Mouse (Mus musculus) embryonic facial prominence, embryonic 14.5 days (tissue): ENCODE data around the gene Acnat2. TPM values are rescaled to one million over a fixed set of nuclear protein-coding genes. Genes with fewer than 3 reads are reported as not detected.
A peak's percentile ranks its signal among the peaks of the same experiment; 100 is the strongest.
"Not testable (repeated sequence)": the region's sequence is repeated elsewhere in the genome, so short reads cannot be mapped to it uniquely, and the experiment has no call there.

ENCODE experiments used
- ATAC-seq: fragments of 200-750 bp; cut with Nextera tagmentation; 2 replicates; pipeline ENCODE4 v1.8.0; 2017; ENCODE audit warnings: low read depth, moderate number of reproducible peaks, moderate TSS enrichment
- DNase-seq: peaks from one replicate; pipeline ENCODE4 v3.0.0-alpha.2; 2015; ENCODE audit warnings: low spot score
- H3K27ac ChIP-seq: fragments of 300-500 bp; sonication (generic); replicated peaks from 2 replicates; pipeline ENCODE4 v1.5.1; 2014; ENCODE audit warnings: low read depth, mild to moderate bottlenecking, low read length, moderate library complexity
- H3K27me3 ChIP-seq: fragments of 300-500 bp; sonication (generic); replicated peaks from 2 replicates; pipeline ENCODE4 v1.6.1; 2014; ENCODE audit warnings: low read length; ENCODE audit not compliant: control insufficient read depth, insufficient read depth
- H3K36me3 ChIP-seq: fragments of 300-500 bp; sonication (generic); 2 replicates; pipeline ENCODE4 v1.6.1; 2014; ENCODE audit warnings: low read length, mixed read lengths; ENCODE audit not compliant: control insufficient read depth, insufficient read depth
- H3K4me1 ChIP-seq: fragments of 300-500 bp; sonication (generic); 2 replicates; pipeline ENCODE4 v1.6.1; 2014; ENCODE audit warnings: antibody characterized with exemption, low read length; ENCODE audit not compliant: control insufficient read depth, insufficient read depth
- H3K4me2 ChIP-seq: fragments of 300-500 bp; sonication (generic); 2 replicates; pipeline ENCODE4 v1.6.1; 2014; ENCODE audit warnings: low read depth, mild to moderate bottlenecking, low read length, moderate library complexity, mixed read lengths
- H3K4me3 ChIP-seq: fragments of 300-500 bp; sonication (generic); 2 replicates; pipeline ENCODE4 v1.5.1; 2014; ENCODE audit warnings: low read depth, mild to moderate bottlenecking, low read length
- H3K9ac ChIP-seq: fragments of 300-500 bp; sonication (generic); 2 replicates; pipeline ENCODE4 v1.6.1; 2014; ENCODE audit warnings: low read depth, mild to moderate bottlenecking, low read length, moderate library complexity, mixed read lengths
- H3K9me3 ChIP-seq: fragments of 300-500 bp; sonication (generic); 2 replicates; pipeline ENCODE4 v1.6.1; 2016; ENCODE audit warnings: low read length; ENCODE audit not compliant: control insufficient read depth
- WGBS: fragments of 180-500 bp; shearing (Covaris S2); extraction: QIAGEN DNeasy Blood & Tissue Kit; methylation state at CpG from one replicate; pipeline ENCODE4 v1.1.7; 2014; 5-methylcytosine and 5-hydroxymethylcytosine counted together
- polyA plus RNA-seq: library from polyadenylated mRNA; unstranded; fragments of >200 nt; fragmentation: Nextera tagmentation; extraction: Ambion mirVana; gene quantifications from 2 replicates; pipeline ENCODE4 v1.2.1, GENCODE M21; 2014

Acnat2 gene
- polyA plus RNA-seq, 1 experiment from 2014 or later, result not detected

GRCm38 (mm10) chr4:49368046-49368445, 39.9 kb downstream of the Acnat2 start:
- H3K36me3 ChIP-seq, H3K4me3 ChIP-seq, H3K9ac ChIP-seq, H3K4me1 ChIP-seq, H3K4me2 ChIP-seq, ATAC-seq, DNase-seq, H3K27me3 ChIP-seq, H3K27ac ChIP-seq: not testable (repeated sequence)
- WGBS, result 77% methylated on average over 3 of the region's 3 CpGs
- H3K9me3 ChIP-seq, result peaks cover 18% of the 10 kb centered on the region

- Histone ChIP-seq H3K9ac (no peak overlapping the region), H3K9me3 (no peaks in the 10 kb centered on the region), H3K27ac (no peak overlapping the region), H3K36me3 (no peaks in the 10 kb centered on the region), H3K4me3 (no peak overlapping the region), H3K4me1 (no peaks in the 10 kb centered on the region), H3K4me2 (no peak overlapping the region), H3K27me3 (no peaks in the 10 kb centered on the region)
- DNase-seq (peak; percentile 14), ATAC-seq (no peak)
- WGBS, result 52% methylated on average over 2 of the region's 2 CpGs
Measured at GRCm38 (mm10) chr4:49357097-49357496, 50.9 kb downstream of the Acnat2 start.

GRCm38 (mm10) chr4:49350470-49350869, 57.5 kb downstream of the Acnat2 start:
- Histone ChIP-seq H3K9ac (no peak overlapping the region), H3K4me1 (no peaks in the 10 kb centered on the region), H3K36me3 (no peaks in the 10 kb centered on the region), H3K27me3 (no peaks in the 10 kb centered on the region), H3K4me3 (no peak overlapping the region), H3K9me3 (no peaks in the 10 kb centered on the region), H3K27ac (no peak overlapping the region), H3K4me2 (no peak overlapping the region)
- ATAC-seq (no peak), DNase-seq (no peak)
- WGBS, result 84% methylated on average over 4 of the region's 4 CpGs

- Histone ChIP-seq H3K36me3 (no peaks in the 10 kb centered on the region), H3K9ac (no peak overlapping the region), H3K27me3 (no peaks in the 10 kb centered on the region), H3K9me3 (no peaks in the 10 kb centered on the region), H3K4me3 (no peak overlapping the region), H3K4me1 (no peaks in the 10 kb centered on the region), H3K27ac (no peak overlapping the region), H3K4me2 (no peak overlapping the region)
- WGBS, result 46% methylated on average over 2 of the region's 2 CpGs
- DNase-seq (peak; percentile 12), ATAC-seq (no peak)
Measured at GRCm38 (mm10) chr4:49348677-49349076, 59.3 kb downstream of the Acnat2 start.

GRCm38 (mm10) chr4:49348001-49348400, 60.0 kb downstream of the Acnat2 start:
- H3K27me3 ChIP-seq, H3K36me3 ChIP-seq, H3K9me3 ChIP-seq, H3K4me2 ChIP-seq, H3K4me3 ChIP-seq, H3K27ac ChIP-seq, H3K9ac ChIP-seq, DNase-seq, ATAC-seq, H3K4me1 ChIP-seq: not testable (repeated sequence)
- 73% methylated on average over 1 of the region's 1 CpGs for WGBS

GRCm38 (mm10) chr4:49340091-49340490, 67.9 kb downstream of the Acnat2 start:
- H3K27me3 ChIP-seq, H3K27ac ChIP-seq, H3K36me3 ChIP-seq, DNase-seq, H3K9me3 ChIP-seq, ATAC-seq, H3K9ac ChIP-seq, H3K4me3 ChIP-seq, H3K4me1 ChIP-seq, H3K4me2 ChIP-seq: not testable (repeated sequence)
- WGBS, result 74% methylated on average over 3 of the region's 3 CpGs

GRCm38 (mm10) chr4:49337949-49338348, 70.0 kb downstream of the Acnat2 start:
- H3K27me3 ChIP-seq, H3K9ac ChIP-seq, H3K36me3 ChIP-seq, H3K9me3 ChIP-seq, H3K4me1 ChIP-seq, H3K27ac ChIP-seq, ATAC-seq, DNase-seq, H3K4me3 ChIP-seq, H3K4me2 ChIP-seq: not testable (repeated sequence)
- WGBS, result 80% methylated on average over 3 of the region's 4 CpGs

Other genes starting within 250 kb of the Acnat2 start
- 0.13 TPM in 1 of 2 replicates, not detected in the other for gene Acnat1, start 65.8 kb upstream of the Acnat2 start, polyA plus RNA-seq
- gene Baat, start 98.4 kb upstream of the Acnat2 start, polyA plus RNA-seq, result 0.16 TPM in 1 of 2 replicates, not detected in the other
- 75.4 and 78.6 TPM in 2 replicates for gene Mrpl50, start 112.9 kb upstream of the Acnat2 start, polyA plus RNA-seq
- gene Zfp189, start 113.0 kb upstream of the Acnat2 start, polyA plus RNA-seq, result 8.8 and 9.7 TPM in 2 replicates
- 0.09 and 0.14 TPM in 2 replicates for gene Aldob, start 141.4 kb upstream of the Acnat2 start, polyA plus RNA-seq
- 34.0 and 39.2 TPM in 2 replicates for gene Tmem246, start 189.7 kb upstream of the Acnat2 start, polyA plus RNA-seq
- 54.8 and 55.3 TPM in 2 replicates for gene Rnf20, start 223.9 kb upstream of the Acnat2 start, polyA plus RNA-seq